Mouse (Mus musculus): ENCODE measurements at regions not wholly inside any gene's neighbourhood (a gene's known extent, or its start where the extent isn't known, plus 50 kb on each side); places are given as distances from the start of the nearest gene placed in this dataset.
A peak's percentile ranks its signal among the peaks of the same experiment; 100 is the strongest.

GRCm38 (mm10) chr2:92754505-92755280 is 155.2 kb downstream of the Chst1 start:
- no peak for DNase-seq

- no peak for DNase-seq
These were observed 157.0 kb downstream of the Chst1 start for GRCm38 (mm10) chr2:92756491-92756890.

GRCm38 (mm10) chr2:92758775-92759174 is 156.1 kb upstream of the Syt13 start:
- DNase-seq = no peak

- no peak for DNase-seq
These were observed 150.8 kb upstream of the Syt13 start for GRCm38 (mm10) chr2:92763881-92764635.

GRCm38 (mm10) chr2:92767476-92768005 is 147.4 kb upstream of the Syt13 start:
- DNase-seq = no peak

GRCm38 (mm10) chr2:92768088-92768487 is 146.8 kb upstream of the Syt13 start:
- no peak for DNase-seq

GRCm38 (mm10) chr2:92769061-92769460 is 145.8 kb upstream of the Syt13 start:
- DNase-seq = no peak

- DNase-seq = no peak
These were observed 144.8 kb upstream of the Syt13 start for GRCm38 (mm10) chr2:92770098-92770497.

- peak; percentile 31 for DNase-seq
These were observed 142.3 kb upstream of the Syt13 start for GRCm38 (mm10) chr2:92772623-92773022.

GRCm38 (mm10) chr2:92776497-92776896 is 138.4 kb upstream of the Syt13 start:
- DNase-seq = no peak

- DNase-seq = no peak
These were observed 135.8 kb upstream of the Syt13 start for GRCm38 (mm10) chr2:92779101-92779500.

GRCm38 (mm10) chr2:92780021-92780420 is 134.9 kb upstream of the Syt13 start:
- no peak for DNase-seq

GRCm38 (mm10) chr2:92781451-92781850 is 133.4 kb upstream of the Syt13 start:
- no peak for DNase-seq

- DNase-seq = no peak
These were observed 132.3 kb upstream of the Syt13 start for GRCm38 (mm10) chr2:92782621-92783020.

GRCm38 (mm10) chr2:92784916-92785315 is 130.0 kb upstream of the Syt13 start:
- DNase-seq = no peak

GRCm38 (mm10) chr2:92787925-92788410 is 126.9 kb upstream of the Syt13 start:
- no peak for DNase-seq

GRCm38 (mm10) chr2:92788875-92789274 is 126.0 kb upstream of the Syt13 start:
- DNase-seq = no peak

- no peak for DNase-seq
These were observed 124.5 kb upstream of the Syt13 start for GRCm38 (mm10) chr2:92790374-92790773.

GRCm38 (mm10) chr2:92799770-92800169 is 115.1 kb upstream of the Syt13 start:
- DNase-seq = no peak

GRCm38 (mm10) chr2:92800667-92801066 is 114.2 kb upstream of the Syt13 start:
- DNase-seq = no peak

GRCm38 (mm10) chr2:92804916-92805315 is 110.0 kb upstream of the Syt13 start:
- no peak for DNase-seq

- no peak for DNase-seq
These were observed 109.1 kb upstream of the Syt13 start for GRCm38 (mm10) chr2:92805761-92806160.

GRCm38 (mm10) chr2:92806481-92807195 is 108.3 kb upstream of the Syt13 start:
- no peak for DNase-seq
